Mouse (Mus musculus): Measurements from ENCODE around the gene Trim28.

Gene Trim28

GRCm38 (mm10) chr7:13033451-13034147 is 34.7 kb downstream of the Trim28 start:
- DNase-seq (ENCODE audit: low read depth, low spot score): no peak

GRCm38 (mm10) chr7:13034148-13034977 is 35.4 kb downstream of the Trim28 start, which contains the start of gene Chmp2a:
Chmp2a (minus strand) TSS chr7:13034807.
- DNase-seq (ENCODE audit: low read depth, low spot score): peak; percentile 99

DNA sequence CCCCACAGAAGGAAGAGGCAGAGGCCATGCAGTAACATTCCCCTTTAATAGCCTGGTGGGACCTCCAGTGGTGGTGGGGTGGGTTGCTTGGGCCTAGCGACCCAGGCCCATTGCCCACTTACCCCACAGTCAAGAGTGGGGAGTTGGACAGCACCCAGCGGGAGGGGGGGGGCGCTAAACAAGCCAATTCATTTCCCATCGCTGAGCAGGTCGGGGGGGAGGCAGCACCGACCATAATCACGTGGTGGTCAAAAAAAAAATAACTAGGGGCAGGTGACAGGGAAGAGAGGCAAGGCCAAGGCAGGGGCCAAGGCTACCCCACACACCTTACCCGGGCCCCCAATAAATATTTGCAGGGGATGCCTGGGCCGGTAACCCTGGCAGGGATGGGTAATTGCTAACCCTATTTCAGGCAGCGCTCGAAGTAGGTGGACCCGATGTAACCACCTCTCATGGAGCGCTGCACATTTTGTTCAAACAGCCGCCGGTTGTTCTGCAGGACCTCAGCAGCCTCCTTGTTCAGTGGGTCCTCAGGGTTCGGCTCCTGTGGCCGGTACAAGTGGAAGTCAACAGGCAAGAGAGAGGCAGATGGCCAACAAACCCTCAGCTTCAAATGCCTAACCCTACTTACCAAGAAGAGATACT is 36.4 kb downstream of the Trim28 start:
- no peak for DNase-seq (ENCODE audit: low read depth, low spot score)

- no peak for DNase-seq (ENCODE audit: low read depth, low spot score)
Observed at GRCm38 (mm10) chr7:13036806-13037205, 37.9 kb downstream of the Trim28 start.

DNA sequence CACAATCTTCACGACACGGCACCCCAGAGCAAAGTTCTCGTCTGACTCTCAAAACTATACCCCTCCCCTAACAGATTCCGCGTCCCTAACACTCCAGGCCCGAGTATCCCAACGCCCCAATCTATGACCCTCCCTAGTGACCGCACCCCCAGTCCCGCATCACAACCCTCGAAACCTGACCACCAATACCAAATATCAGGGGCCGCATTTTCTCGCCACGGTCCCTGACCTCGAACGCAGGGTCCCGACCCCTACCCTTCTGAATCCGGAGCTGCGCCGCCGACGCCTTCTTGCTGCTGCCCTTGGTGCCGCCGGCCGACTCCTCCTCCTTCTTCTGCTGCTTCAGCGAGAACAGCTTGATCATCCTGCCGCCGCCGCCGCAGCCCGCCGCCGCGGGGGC is 38.5 kb downstream of the Trim28 start:
- DNase-seq (ENCODE audit: low read depth, low spot score): no peak

GRCm38 (mm10) chr7:13037901-13038555 is 39.1 kb downstream of the Trim28 start, which contains the start of gene Ube2m:
Ube2m (minus strand) TSS chr7:13038275.
- peak; percentile 99 for DNase-seq (ENCODE audit: low read depth, low spot score)

DNA sequence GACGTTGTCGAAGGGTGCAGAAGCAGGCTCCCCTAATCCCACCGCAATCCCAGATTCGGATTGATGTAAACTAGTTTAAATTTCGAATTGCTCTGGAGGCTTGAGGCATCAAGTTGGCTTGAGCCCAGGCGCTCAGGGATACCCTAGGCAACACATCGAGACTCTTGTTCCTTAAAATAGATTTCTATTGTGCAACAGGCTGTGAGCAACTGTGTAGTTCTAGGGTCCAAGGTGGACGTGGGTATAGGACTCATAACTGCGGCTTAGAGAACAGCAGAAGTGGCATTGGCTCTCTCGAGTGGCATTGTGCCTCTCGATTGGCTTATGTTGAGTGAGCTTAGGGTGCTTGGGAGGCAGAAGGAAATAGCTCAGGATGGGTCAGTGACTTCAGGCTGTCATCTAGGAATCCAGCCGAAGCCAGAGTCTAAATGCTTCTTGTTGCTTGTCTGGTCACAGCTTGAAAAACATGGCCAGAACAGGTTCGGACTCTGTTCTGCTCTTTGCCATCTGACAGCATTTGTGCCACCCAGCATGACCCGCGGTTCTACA is 39.8 kb downstream of the Trim28 start:
- no peak for DNase-seq (ENCODE audit: low read depth, low spot score)

DNA sequence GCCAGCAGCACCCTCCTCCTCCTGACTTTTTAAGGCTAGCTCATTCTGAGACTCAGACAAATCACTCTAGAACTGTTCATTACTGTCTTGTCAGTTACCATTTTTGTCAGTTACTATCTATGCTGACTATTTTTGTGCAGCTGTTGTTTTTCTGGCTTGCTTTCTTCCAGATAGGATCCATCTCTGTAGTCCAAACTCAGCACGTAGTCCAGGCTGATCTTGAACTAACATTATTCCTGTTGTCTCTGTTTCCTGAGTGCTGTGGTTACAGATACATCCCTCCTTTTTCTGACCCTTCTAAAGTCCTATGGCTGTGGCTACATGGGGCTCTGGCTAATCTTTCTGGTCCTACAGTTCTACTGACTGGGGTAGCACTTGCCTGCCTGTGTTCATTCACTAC is 40.3 kb downstream of the Trim28 start:
- no peak for DNase-seq (ENCODE audit: low read depth, low spot score)

DNA sequence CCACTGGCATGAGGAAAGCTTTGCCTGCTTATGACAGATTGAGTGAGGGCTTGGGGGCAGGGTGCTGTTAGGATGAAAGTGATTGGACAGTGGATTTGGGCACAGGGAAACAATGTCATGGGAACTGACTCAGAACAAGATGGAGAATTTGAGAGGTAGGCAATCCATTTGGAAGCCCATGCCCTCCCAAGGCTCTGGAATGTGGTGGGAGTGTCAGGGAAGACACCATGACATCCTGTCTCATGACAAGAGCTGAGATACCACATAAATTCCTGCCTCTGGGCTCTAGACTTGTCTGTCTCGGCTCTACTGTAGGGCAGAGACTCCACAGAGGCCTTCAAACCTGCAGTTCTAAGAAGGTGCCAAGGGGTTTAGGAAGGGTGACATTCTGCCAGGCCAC is 42.3 kb downstream of the Trim28 start:
- DNase-seq (ENCODE audit: low read depth, low spot score): no peak

GRCm38 (mm10) chr7:13042511-13042910 is 43.6 kb downstream of the Trim28 start:
- no peak for DNase-seq (ENCODE audit: low read depth, low spot score)

DNA sequence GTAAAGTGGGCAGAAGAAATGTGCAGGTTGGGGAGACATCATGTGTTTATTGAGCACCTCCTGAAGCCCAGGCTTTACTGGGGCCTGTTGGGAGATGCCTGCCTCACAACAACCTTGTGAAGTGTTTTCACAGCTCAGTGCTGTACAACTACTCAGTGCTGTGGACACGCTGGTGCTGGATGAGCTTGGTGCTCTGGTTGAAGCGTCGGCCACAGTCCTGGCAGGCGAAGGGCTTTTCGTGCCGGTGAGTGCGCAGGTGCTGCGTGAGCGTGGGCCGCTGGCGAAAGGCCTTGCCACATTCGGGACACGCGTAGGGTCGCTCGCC is 44.2 kb downstream of the Trim28 start:
- no peak for DNase-seq (ENCODE audit: low read depth, low spot score)

DNA sequence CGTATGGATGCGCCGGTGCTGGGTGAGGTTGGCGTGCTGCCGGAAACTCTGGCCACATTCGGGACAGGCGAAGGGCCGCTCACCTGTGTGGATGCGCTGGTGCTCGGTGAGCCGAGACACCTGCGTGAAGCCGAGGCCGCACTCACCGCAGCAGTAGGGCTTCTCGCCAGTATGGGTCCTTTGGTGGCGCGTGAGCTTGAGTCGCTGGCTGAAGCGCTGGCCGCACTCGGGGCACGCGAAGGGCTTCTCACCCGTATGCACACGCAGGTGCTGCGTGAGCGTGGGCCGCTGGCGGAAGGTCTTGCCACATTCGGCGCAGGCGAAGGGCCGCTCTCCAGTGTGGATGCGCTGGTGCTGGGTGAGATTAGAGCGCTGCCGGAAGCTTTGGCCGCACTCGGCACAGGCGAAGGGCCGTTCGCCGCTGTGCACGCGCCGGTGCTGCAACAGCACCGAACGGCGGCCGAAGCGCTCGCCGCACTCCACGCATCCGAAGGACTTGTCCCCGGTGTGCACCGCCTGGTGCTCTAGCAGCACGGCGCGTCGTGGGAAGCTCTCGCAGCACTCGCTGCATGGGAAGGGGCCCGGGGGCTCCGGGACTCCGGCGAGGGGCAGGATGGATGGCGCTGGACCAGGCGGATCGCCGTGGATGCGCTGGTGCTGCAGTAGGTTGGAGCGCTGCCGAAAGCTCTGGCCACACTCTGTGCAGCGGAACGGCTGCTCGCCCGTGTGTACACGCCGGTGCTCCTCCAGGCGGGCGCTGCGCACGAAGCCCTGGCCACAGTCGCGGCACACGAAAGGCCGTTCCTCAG is 44.7 kb downstream of the Trim28 start:
- no peak for DNase-seq (ENCODE audit: low read depth, low spot score)

DNA sequence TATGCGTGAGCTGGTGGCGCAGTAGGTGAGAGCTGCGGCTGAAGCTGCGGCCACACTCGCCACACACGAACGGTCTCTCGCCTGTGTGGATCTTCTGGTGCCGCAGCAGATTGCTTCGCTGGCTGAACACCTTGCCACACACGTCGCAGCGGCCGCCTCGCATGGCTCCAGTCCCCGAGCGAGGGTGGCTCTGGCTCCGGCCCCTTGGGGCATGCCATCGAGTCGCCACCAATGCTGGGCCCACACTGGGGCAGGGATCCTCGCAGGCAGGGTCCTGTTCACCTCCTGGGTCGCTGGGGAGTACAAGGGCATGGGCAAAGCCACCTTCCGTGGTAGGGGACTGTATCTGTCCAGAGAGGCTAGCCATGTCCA is 45.3 kb downstream of the Trim28 start:
- DNase-seq (ENCODE audit: low read depth, low spot score): no peak

DNA sequence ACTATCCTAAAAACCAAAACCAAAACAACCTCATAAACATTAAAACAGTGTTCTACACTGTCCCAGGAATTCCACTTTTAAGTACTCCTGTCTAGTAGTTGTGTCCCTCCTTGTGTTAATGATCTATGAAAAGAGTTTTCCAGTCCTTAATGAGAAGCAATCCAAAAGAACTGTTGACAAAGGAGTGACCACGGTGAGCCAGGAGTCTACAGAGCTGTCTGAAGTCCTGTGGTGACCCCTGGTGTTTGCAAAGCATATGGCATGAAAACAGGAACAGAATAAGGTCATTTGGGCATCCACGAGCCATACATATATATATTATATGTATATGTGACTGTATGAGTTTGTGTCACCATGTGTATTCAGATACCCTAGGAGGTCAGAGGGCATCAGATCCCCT is 47.2 kb downstream of the Trim28 start:
- DNase-seq (ENCODE audit: low read depth, low spot score): peak; percentile 78

DNA sequence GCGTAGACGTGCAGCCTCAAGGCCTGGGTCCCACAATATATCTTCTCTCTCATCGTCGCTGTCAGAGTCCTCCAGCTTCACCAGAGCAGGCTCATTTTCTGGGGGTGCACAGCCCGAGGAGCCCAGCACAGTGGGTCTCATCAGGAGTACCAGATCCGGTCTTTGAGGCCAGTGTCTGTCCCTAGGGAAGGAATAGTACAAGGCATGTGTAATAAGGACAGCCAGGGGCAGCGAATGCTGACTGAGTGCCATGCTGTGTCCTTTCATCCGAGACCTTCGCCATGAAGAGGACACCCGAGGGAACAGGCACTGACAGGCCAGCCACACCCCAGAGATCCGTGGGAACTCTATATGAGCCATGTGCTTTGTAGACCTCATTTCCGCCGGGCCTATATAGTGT is 54.1 kb downstream of the Trim28 start:
- DNase-seq (ENCODE audit: low read depth, low spot score): no peak

- DNase-seq (ENCODE audit: low read depth, low spot score): no peak
Observed at GRCm38 (mm10) chr7:13053501-13053900, 54.6 kb downstream of the Trim28 start.

- DNase-seq (ENCODE audit: low read depth, low spot score): no peak
Observed at GRCm38 (mm10) chr7:13053961-13054286, 55.0 kb downstream of the Trim28 start.

DNA sequence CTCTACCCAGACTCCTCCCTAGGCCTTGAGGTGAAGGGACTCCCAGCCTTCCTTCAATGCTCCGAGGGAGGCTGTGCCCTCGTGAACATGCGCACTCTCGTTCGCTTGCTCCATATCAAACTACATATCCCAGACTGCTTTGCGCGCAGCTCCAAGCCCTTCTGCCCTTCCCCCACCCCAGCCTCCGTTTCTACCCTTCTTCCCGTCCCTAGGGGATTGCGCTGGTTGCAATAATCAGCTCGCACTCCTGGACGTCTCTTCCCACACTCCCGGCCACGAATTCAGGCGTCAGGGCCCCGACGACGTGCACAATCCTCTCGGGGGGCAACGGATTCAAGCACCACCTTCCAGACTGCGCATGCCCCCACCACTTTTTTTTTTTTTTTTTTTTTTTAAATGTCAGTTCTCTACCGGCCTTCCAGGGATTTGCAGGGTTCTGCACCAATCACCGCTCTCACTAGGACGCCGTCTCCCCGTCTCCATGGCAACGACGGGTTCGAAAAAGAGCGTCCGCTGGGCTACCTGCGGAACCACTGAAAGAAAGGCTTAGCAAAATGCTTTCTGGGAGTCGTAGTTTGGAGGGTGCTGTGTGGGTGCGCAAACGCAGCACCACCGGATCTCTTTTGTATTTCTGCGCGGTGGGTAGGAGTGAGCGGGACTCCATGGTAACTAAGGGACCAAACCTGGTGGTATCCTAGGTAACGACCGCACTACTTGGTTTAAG is 55.5 kb downstream of the Trim28 start, which contains the start of gene Mzf1:
TSS of gene Mzf1 (minus strand) at position 478 of the 724 bp plus-strand sequence.
- DNase-seq (ENCODE audit: low read depth, low spot score): peak; percentile 98

DNA sequence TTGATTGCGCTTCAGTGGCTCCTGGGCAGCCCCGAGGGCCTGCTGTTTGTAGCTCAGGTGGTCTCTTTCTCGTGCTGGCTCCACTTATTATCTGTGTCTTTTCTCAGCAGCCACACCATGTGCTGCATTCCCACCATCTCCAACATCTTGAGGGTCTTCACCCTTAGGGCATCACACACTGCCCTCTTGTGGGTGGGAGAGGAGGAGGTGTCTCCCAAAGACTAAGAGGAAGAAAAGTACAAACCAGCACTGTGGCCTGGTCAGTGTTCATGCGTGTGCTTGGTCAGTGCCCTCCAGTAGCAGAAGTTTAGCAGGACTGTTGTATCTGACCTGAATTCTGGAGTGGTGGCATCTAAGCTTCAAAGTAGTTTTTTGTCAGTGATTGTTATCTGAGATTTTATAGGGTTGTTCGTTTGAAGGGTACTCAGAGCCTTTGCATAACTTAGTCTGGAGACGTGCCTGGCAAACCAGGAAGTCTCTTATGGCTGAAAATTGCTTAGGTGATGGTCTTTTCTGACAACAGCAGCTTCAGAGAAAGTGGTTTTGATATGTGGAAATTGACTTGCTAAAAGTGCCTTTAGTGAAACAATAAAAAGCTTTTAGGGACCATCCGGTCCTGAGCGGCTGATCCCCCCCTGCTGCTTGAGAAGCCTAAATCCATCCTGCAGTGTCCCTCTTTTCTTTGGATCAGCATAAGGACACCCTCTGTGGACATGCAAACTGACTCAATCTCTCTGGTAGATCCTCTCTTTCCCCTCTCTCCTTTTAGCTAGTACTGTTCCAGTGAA is 58.2 kb downstream of the Trim28 start:
- DNase-seq (ENCODE audit: low read depth, low spot score): no peak

DNA sequence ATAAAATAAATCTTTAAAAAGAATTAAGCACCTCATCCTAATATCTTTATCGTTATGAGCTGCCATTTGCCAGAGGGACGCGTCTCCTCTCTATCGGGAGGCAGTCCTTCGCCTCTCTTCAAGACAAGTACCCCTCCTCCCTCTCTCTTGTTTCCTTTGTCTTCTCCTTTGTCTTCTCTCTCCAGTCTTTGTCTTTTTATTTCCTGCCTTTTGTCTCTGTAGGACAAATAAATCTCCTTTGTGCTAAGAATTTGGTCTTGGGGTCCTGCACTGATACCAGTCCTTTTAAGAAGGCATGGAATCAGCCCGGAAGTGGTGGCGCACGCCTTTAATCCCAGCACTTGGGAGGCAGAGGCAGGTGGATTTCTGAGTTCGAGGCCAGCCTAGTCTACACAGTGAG is 60.6 kb downstream of the Trim28 start:
- no peak for DNase-seq (ENCODE audit: low read depth, low spot score)
